Mouse (Mus musculus) megakaryocyte, embryonic 14.5 days (primary cell): ENCODE results near the gene Zfp865. TPM values are rescaled to one million over a fixed set of nuclear protein-coding genes. Genes with fewer than 3 reads are reported as not detected.
"Not testable (repeated sequence)": the region's sequence is repeated elsewhere in the genome, so short reads cannot be mapped to it uniquely, and the experiment has no call there.

Source experiments
- H3K27me3 ChIP-seq: replicated peaks from 2 replicates; pipeline ENCODE3; 2012; ENCODE audit warnings: inconsistent platforms
- H3K36me3 ChIP-seq: replicated peaks from 2 replicates; pipeline ENCODE3; 2012; ENCODE audit warnings: low read length, inconsistent platforms, mixed read lengths
- H3K4me1 ChIP-seq: 2 replicates; pipeline ENCODE4 v1.6.1; 2012; ENCODE audit warnings: inconsistent platforms
- H3K4me3 ChIP-seq: replicated peaks from 2 replicates; pipeline ENCODE3; 2012; ENCODE audit warnings: moderate library complexity, mild to moderate bottlenecking, inconsistent platforms
- H3K9me3 ChIP-seq: 2 replicates; pipeline ENCODE4 v1.6.1; 2012; ENCODE audit warnings: inconsistent platforms
- FLI1 ChIP-seq: IDR thresholded peaks from 2 replicates; pipeline ENCODE4 v1.6.1; 2012; ENCODE audit warnings: low read length, inconsistent platforms, mixed read lengths
- GATA1 ChIP-seq: IDR thresholded peaks from 3 replicates; pipeline ENCODE4 v1.6.1; 2012; ENCODE audit warnings: mixed read lengths, low read length, inconsistent platforms, borderline replicate concordance
- polyA plus RNA-seq: library from polyadenylated mRNA; stranded (reverse); fragments of >175 nt; gene quantifications from 2 replicates; pipeline ENCODE4 v1.2.3, GENCODE M21; 2012; ENCODE audit warnings: low replicate concordance; ENCODE audit not compliant: insufficient read depth

Zfp865 gene
- polyA plus RNA-seq, 1 experiment = 30.6 TPM

DNA sequence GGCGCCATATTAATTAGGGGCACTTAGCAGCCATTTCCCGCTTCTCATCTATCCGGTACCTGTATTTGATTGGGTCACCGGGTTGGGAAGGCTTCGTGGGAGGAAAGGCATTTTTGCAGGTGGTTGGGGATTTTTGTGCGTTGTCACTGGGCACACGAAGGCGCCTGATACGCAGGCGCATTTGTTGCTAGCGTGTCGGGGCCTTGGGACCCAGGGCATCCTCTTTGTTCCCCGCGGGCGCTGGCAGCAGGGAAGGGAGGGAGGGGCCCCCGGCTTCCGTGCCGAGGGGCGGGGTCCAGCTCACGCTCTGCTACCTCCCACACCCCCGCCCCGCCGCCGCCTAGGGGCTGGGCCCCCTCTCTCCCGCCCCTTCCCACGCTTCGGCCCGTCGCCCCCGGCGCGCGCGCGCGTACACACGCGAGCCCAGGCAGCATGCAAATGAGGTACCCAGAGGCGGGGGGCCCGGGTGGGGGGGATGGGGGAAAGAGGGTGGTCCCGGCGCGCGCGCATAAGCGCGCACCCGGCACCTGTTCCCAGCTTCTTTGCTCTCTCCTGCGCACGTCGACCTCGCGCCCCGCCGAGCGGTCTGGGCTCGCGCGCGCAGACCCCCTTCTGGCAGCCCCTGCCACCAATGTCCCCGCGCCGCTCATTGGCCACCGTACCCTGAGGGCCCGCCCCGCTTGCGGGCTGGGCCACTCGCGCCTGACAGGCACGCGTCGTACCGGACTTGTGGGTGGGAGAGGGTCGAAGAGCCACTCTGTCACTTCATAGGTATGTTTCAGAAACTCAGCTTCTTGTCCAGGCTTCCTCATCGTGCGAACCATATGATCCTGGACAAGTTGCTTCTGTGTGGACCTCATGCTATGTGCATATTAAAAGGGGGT, 4.8 kb upstream of the Zfp865 start, which contains the start of gene Gm44973:
Gm44973 (plus strand) TSS at position 379 of the 884 bp plus-strand sequence.
- no peak for TF ChIP-seq FLI1
- TF ChIP-seq GATA1 = peak; percentile 54; the same call in 1 of the 3 replicates
- Histone ChIP-seq H3K9me3 (0 out of 2 replicates have a peak, but pooled peaks cover 3% of the 10 kb centered on the region), H3K4me3 (peak within 1 kb of the TSS; percentile 94), H3K27me3 (no peaks in the 10 kb centered on the region), H3K4me1 (peaks cover 51% of the 10 kb centered on the region), H3K36me3 (peaks cover 48% of the 10 kb centered on the region)

GRCm38 (mm10) chr7:5016057-5016456, 4.1 kb upstream of the Zfp865 start:
- Histone ChIP-seq H3K4me3 (peak overlapping the region; percentile 94), H3K27me3 (no peaks in the 10 kb centered on the region), H3K9me3 (0 out of 2 replicates have a peak, but pooled peaks cover 3% of the 10 kb centered on the region), H3K4me1 (peaks cover 54% of the 10 kb centered on the region), H3K36me3 (peaks cover 41% of the 10 kb centered on the region)
- no peak for TF ChIP-seq GATA1
- TF ChIP-seq FLI1 = no peak

DNA sequence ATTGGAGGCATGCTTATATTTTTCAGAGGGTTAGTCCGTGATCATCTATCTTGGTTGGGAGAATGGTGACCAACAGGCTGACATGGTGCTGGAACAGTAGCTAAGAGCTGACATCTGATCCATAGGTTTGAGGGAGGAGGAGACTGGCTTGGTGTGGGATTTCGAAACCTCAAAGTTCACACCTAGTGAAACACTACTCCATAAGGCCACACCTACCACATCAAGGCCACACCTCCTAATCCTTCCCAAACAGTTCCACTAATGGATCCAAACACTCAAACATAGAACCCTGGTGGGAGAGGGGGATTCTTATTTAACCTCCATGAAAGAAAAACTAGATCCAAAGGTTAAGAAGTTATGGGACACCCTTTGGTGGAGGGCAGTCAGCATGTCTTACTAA, 3.3 kb upstream of the Zfp865 start:
- peaks cover 40% of the 10 kb centered on the region for H3K36me3 ChIP-seq
- H3K9me3 ChIP-seq = 0 out of 2 replicates have a peak, but pooled peaks cover 3% of the 10 kb centered on the region
- H3K4me1 ChIP-seq = peaks cover 57% of the 10 kb centered on the region
- no peak for TF ChIP-seq GATA1
- no peak for TF ChIP-seq FLI1
- H3K27me3 ChIP-seq = no peaks in the 10 kb centered on the region
- no peak overlapping the region for H3K4me3 ChIP-seq

DNA sequence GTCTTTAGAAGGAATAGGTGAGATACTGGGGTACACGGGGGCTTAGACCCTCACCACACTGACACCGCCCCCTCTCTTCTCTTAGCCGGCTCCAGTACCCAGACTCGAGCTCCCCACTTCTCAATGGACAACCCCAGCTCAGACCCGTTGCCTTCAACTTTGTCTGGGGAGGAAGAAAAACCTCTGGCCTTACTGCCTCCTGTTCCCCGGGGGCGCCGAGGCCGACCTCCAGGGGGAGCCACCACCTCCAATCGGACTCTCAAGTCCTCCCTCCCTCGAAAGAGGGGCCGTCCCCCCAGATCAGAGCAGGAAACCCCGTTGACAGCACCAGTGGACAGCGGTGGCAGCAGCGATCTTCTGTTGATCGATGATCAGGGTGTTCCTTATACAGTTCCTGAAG, 2.8 kb upstream of the Zfp865 start:
- Histone ChIP-seq H3K36me3 (peaks cover 40% of the 10 kb centered on the region), H3K4me3 (no peak overlapping the region), H3K4me1 (peaks cover 61% of the 10 kb centered on the region), H3K9me3 (0 out of 2 replicates have a peak, but pooled peaks cover 3% of the 10 kb centered on the region), H3K27me3 (no peaks in the 10 kb centered on the region)
- TF ChIP-seq GATA1 (no peak), FLI1 (no peak)

DNA sequence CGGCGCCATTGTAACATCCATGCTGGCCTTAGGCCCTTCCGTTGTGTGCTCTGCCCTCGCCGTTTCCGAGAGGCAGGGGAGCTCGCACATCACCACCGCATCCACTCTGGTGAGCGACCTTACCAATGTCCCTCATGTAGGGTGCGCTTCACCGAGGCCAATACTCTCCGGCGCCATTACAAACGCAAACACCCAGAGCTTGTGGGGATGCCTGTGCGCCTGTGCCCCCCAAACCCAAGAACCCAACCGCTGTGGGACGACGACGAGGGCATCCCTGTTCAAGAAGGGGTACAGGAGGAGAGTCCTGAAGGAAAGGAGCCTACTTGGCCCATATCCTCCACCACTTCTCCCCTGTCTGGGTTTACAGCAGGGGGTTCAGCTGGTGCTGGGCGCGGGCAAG, 2.2 kb upstream of the Zfp865 start:
- peaks cover 61% of the 10 kb centered on the region for H3K4me1 ChIP-seq

GRCm38 (mm10) chr7:5019576-5019975, 600 bp upstream of the Zfp865 start:
- H3K4me1 ChIP-seq = peaks cover 72% of the 10 kb centered on the region
- H3K9me3 ChIP-seq, H3K27me3 ChIP-seq: not testable (repeated sequence)
- peak overlapping the region; percentile 94 for H3K4me3 ChIP-seq
- H3K36me3 ChIP-seq = peaks cover 52% of the 10 kb centered on the region

More for the DNA sequence above, 2.2 kb upstream of the Zfp865 start:
- Histone ChIP-seq H3K27me3 (no peaks in the 10 kb centered on the region), H3K9me3 (0 out of 2 replicates have a peak, but pooled peaks cover 3% of the 10 kb centered on the region), H3K4me3 (no peak overlapping the region), H3K36me3 (peaks cover 40% of the 10 kb centered on the region)
- TF ChIP-seq FLI1 (no peak), GATA1 (no peak)

- Histone ChIP-seq H3K4me1 (peaks cover 82% of the 10 kb centered on the region), H3K36me3 (peaks cover 63% of the 10 kb centered on the region), H3K9me3 (0 out of 2 replicates have a peak, but pooled peaks cover 3% of the 10 kb centered on the region), H3K4me3 (peak overlapping the region; percentile 94), H3K27me3 (no peaks in the 10 kb centered on the region)
- TF ChIP-seq GATA1 (no peak), FLI1 (no peak)
These were observed 509 bp downstream of the Zfp865 start for GRCm38 (mm10) chr7:5020685-5021084.

DNA sequence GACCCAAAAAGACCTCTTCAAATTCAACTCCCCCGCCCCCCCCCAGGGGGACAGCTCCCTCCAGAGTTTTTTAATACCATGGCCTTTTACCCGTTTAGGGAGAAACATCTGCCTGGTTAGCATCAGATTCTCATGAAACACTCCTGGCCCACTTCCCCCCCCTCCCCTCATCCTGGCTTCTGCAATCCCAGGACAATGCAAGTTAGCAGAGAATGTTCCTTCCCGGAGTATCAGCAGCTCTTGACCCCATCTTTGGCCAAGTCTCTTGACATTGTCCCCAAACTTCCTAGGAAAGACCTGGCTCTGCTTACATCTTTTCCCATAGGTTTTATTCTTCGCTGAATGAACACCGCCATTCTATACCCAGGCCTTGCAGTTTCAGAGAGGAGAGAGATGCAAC, 1.0 kb downstream of the Zfp865 start:
- H3K9me3 ChIP-seq = 0 out of 2 replicates have a peak, but pooled peaks cover 3% of the 10 kb centered on the region
- H3K36me3 ChIP-seq = peaks cover 68% of the 10 kb centered on the region
- no peak for TF ChIP-seq GATA1
- no peak for TF ChIP-seq FLI1
- H3K4me1 ChIP-seq = peaks cover 81% of the 10 kb centered on the region
- peak overlapping the region; percentile 94 for H3K4me3 ChIP-seq
- H3K27me3 ChIP-seq = no peaks in the 10 kb centered on the region

DNA sequence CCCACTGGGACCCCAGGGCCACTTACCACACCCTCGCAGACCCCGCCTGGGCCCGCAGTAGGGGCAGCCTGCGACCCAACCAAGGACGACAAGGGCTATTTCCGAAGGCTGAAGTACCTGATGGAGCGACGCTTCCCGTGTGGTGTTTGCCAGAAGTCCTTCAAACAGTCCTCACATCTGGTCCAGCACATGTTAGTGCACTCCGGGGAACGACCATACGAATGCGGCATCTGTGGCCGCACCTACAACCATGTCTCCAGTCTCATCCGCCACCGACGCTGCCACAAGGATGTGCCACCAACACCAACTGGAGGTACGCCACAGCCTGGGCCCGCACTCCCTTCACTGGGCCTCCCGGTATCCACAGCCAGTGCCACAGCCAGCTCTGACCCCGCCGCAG, 9.4 kb downstream of the Zfp865 start:
- peaks cover 24% of the 10 kb centered on the region for H3K4me1 ChIP-seq
- peak overlapping the region; percentile 60 for H3K4me3 ChIP-seq
- peaks cover 97% of the 10 kb centered on the region for H3K36me3 ChIP-seq
- no peak for TF ChIP-seq FLI1
- TF ChIP-seq GATA1 = no peak
- H3K9me3 ChIP-seq = peaks cover 34% of the 10 kb centered on the region
- no peaks in the 10 kb centered on the region for H3K27me3 ChIP-seq

GRCm38 (mm10) chr7:5029946-5030345, 9.8 kb downstream of the Zfp865 start:
- Histone ChIP-seq H3K9me3 (peaks cover 34% of the 10 kb centered on the region), H3K27me3 (no peaks in the 10 kb centered on the region), H3K36me3 (peaks cover 97% of the 10 kb centered on the region), H3K4me1 (peaks cover 20% of the 10 kb centered on the region), H3K4me3 (peak overlapping the region; percentile 60)
- TF ChIP-seq GATA1 (no peak), FLI1 (no peak)
